In genomic region chr3:101430755-101431115, GRCm38 (mm10) we compare ENCODE assay signal across 15 mouse cellular contexts. TPM values are rescaled to one million over a fixed set of nuclear protein-coding genes. Genes with fewer than 3 reads are reported as not detected.
DNase-seq lines count a peak whose midpoint lies in the region; TF ChIP-seq lines count a peak whose summit lies in the region.
"Had no signal": no experiment of that assay in that cellular context is flagged by ENCODE, and none has a peak within 500 bp of the region (broad histone marks: within the 10 kb centered on the region; RNA-seq: fewer than 3 reads in every experiment).

No protein-coding gene starts in this region.

- intact Hi-C loops in gastrocnemius, adult 2 months (cut with DNase I) = loop anchor here (5.0 kb wide), 1 partner anchor 48 kb away; no protein-coding TSS in a partner anchor
- intact Hi-C loops in gastrocnemius, postnatal 14 days (cut with DNase I; ENCODE audit: low total_unique reads) = no loop called here

- no peaks in the 10 kb centered on the region for H3K27me3 ChIP-seq in kidney, adult 2 months (replicated peaks; ENCODE audit: control insufficient read depth, insufficient read depth, low read length)
- H3K27me3 ChIP-seq: stomach, embryonic 15.5 days had no signal

- no peak for TF ChIP-seq CTCF in gastrocnemius, adult 2 months (IDR thresholded peaks at IDR 0.05)
- no peak for TF ChIP-seq CTCF in kidney, adult 2 months (conservative IDR thresholded peaks at IDR 0.05; ENCODE audit: insufficient read depth, insufficient read length, low read depth, low read length)
- TF ChIP-seq CTCF in embryonic fibroblast, embryonic 13.5 days (IDR thresholded peaks at IDR 0.05; ENCODE audit: borderline replicate concordance, insufficient read depth, low read length) = no peak

- 66% methylated on average over 2 of the region's 2 CpGs for WGBS in kidney, adult 2 months

- H3K4me1 ChIP-seq in kidney, adult 2 months (ENCODE audit: control insufficient read depth, insufficient read depth, low read length) = no peaks in the 10 kb centered on the region
- H3K4me1 ChIP-seq in embryonic fibroblast, embryonic 13.5 days (ENCODE audit: control insufficient read depth, insufficient read depth, low read length) = no peaks in the 10 kb centered on the region
- H3K4me1 ChIP-seq: stomach, embryonic 15.5 days had no signal

- TF ChIP-seq POLR2A in kidney, adult 2 months (IDR thresholded peaks at IDR 0.05; ENCODE audit: low read depth, low read length) = no peak
- TF ChIP-seq POLR2A in embryonic fibroblast, embryonic 13.5 days (IDR thresholded peaks at IDR 0.05; ENCODE audit: low read depth, low read length) = no peak

- peak overlapping the region; percentile 12; the same call in 1 of the 2 replicates for H3K27ac ChIP-seq in gastrocnemius, adult 2 months
- no peak overlapping the region for H3K27ac ChIP-seq in kidney, adult 2 months (ENCODE audit: insufficient read depth, low read depth, low read length)
- H3K27ac ChIP-seq in embryonic fibroblast, embryonic 13.5 days (ENCODE audit: insufficient read depth, low read length) = peak overlapping the region; percentile 39; the same call in 1 of the 2 replicates
- H3K27ac ChIP-seq: kidney, postnatal 0 days; stomach, embryonic 15.5 days had no signal

- no peaks in the 10 kb centered on the region for H3K36me3 ChIP-seq in kidney, adult 2 months (ENCODE audit: control insufficient read depth, insufficient read depth, low read length)

- DNase-seq in gastrocnemius, adult 2 months = no peak
- DNase-seq in gastrocnemius, postnatal 14 days = no peak
- DNase-seq in kidney, adult 2 months = peak; percentile 19
- DNase-seq in kidney, postnatal 4 days = no peak
- peak; percentile 36 for DNase-seq in lung, postnatal 10 days
- DNase-seq in embryo, embryonic 11 days = no peak
- no peak for DNase-seq in kidney, adult 18-20 months
- DNase-seq: adrenal gland, postnatal 25 days; cerebellum, adult 8-10 months; midbrain, embryonic 14.5 days; spleen, adult 18-20 months; thymus, postnatal 14 days had no signal

- H3K4me3 ChIP-seq in gastrocnemius, adult 2 months = no peak overlapping the region
- no peak overlapping the region for H3K4me3 ChIP-seq in kidney, adult 2 months (ENCODE audit: insufficient read depth, low read depth, low read length)
- H3K4me3 ChIP-seq in embryonic fibroblast, embryonic 13.5 days (ENCODE audit: insufficient read depth, low read length) = no peak overlapping the region
- H3K4me3 ChIP-seq: stomach, embryonic 15.5 days had no signal

RNA-seq across cellular contexts. Expression of gene Igsf3, which starts 53.9 kb away (rescaled TPM):
- total RNA-seq in gastrocnemius, adult 2 months (2021) = 1 to 10 TPM; 3.0 to 3.2 TPM
- total RNA-seq in gastrocnemius, postnatal 14 days (2021) = 10 to 100 TPM in 1 of 2 experiments, 1 to 10 TPM in 1; 6.6 to 10.6 TPM
- polyA plus RNA-seq in kidney, adult 2 months (2012; rRNA removed) = 2.6 and 2.9 TPM in 2 replicates
- polyA plus RNA-seq in embryonic fibroblast, embryonic 13.5 days (2011; ENCODE audit: insufficient read length, low read depth, missing spikeins) = 16.5 and 24.9 TPM in 2 replicates

Comparison
In these comparisons a context has a peak if more than half of its experiments do, and no peak if none do; other contexts are left out.
1. DNase-seq: peak in kidney, adult 2 months (single experiment) and lung, postnatal 10 days (single experiment); none in gastrocnemius, adult 2 months (single experiment), gastrocnemius, postnatal 14 days (single experiment), kidney, postnatal 4 days (0 of 2), embryo, embryonic 11 days (single experiment) and kidney, adult 18-20 months (single experiment).